Mouse (Mus musculus) cortical plate, adult 2 months (tissue): ENCODE measurements around the gene Olfr568.

Source experiments
- CTCF ChIP-seq: fragments of 200-500 bp; IDR thresholded peaks from 2 replicates; pipeline ENCODE4 v1.5.1; 2011; ENCODE audit warnings: mild to moderate bottlenecking, control low read depth, low read length; ENCODE audit not compliant: insufficient read depth; ENCODE audit errors: extremely low read depth
- POLR2A ChIP-seq: fragments of 200-500 bp; IDR thresholded peaks from 2 replicates; pipeline ENCODE4 v1.6.1; 2011; ENCODE audit warnings: mild to moderate bottlenecking, low read length, control low read depth; ENCODE audit not compliant: insufficient read depth; ENCODE audit errors: extremely low read depth

GRCm38 (mm10) chr7:102855807-102856206 is 21.1 kb upstream of the Olfr568 start:
- no peak for TF ChIP-seq POLR2A
- TF ChIP-seq CTCF = no peak
